26 mouse cellular contexts compared by ENCODE assay signal in the genomic region with DNA sequence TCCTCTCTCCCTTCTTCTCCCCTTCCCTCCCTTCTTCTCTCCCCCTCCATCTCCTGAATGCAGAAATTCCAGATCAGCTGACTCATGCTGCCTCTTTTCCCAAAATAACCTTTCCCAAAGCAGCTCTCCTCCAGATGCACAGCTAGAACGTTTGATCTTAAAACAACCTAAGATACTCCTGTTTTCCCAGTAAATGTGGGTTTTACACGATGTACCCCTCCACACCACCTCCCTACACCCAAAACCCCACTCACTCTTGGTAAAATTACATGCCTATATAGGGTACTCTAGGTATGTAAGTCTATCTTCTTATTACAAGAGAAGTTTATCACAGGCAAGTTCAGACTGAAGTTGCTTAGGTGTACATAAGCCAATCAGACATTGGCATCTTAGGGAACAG.
DNase-seq lines count a peak whose midpoint lies in the region; ATAC-seq and TF ChIP-seq lines count a peak whose summit lies in the region.
"Had no signal": no experiment of that assay in that cellular context is flagged by ENCODE, and none has a peak within 500 bp of the region (broad histone marks: within the 10 kb centered on the region; RNA-seq: fewer than 3 reads in every experiment).

No protein-coding gene starts in this region.

- DNase-seq in heart, adult 18-20 months = peak; percentile 5 to 6
- DNase-seq in layer of hippocampus, adult 2 months (ENCODE audit: low spot score in 2 of 2) = no peak
- no peak for DNase-seq in layer of hippocampus, postnatal 14 days (ENCODE audit: low spot score in 2 of 2)
- peak; percentile 65 for DNase-seq in right cerebral cortex, adult 18-20 months
- DNase-seq in right cerebral cortex, postnatal 14 days = no peak
- peak; percentile 92 for DNase-seq in telencephalon, adult 2 months (ENCODE audit: low read depth, low spot score)
- DNase-seq in natural killer cell, adult 2 months (ENCODE audit: low spot score in 2 of 2) = no peak
- DNase-seq: adrenal gland, postnatal 36 days; cerebellum, adult 11 months; cerebellum, postnatal 10 days; gastrocnemius, postnatal 10 days; heart, postnatal 36 days; kidney, postnatal 25 days; liver, embryonic 13.5 days; lung, adult 2 months; lung, postnatal 14 days; retina, postnatal 1 day; thymus, adult 2 months; thymus, postnatal 4 days had no signal

- WGBS in heart, embryonic 11.5 days (ENCODE audit: insufficient replicate concordance) = 11% methylated on average over 2 of the region's 2 CpGs

- H3K4me2 ChIP-seq in heart, embryonic 11.5 days = no peak overlapping the region
- H3K4me2 ChIP-seq: forebrain, embryonic 12.5 days; hindbrain, embryonic 15.5 days; liver, embryonic 13.5 days; midbrain, embryonic 12.5 days; neural tube, embryonic 12.5 days had no signal

- H3K4me3 ChIP-seq in heart, embryonic 11.5 days (ENCODE audit: low read depth, low read length) = no peak overlapping the region
- no peak overlapping the region for H3K4me3 ChIP-seq in layer of hippocampus, adult 2 months
- H3K4me3 ChIP-seq: forebrain, embryonic 12.5 days; hindbrain, embryonic 15.5 days; liver, embryonic 13.5 days; midbrain, embryonic 12.5 days; neural tube, embryonic 12.5 days had no signal

- no peak overlapping the region for H3K9ac ChIP-seq in heart, embryonic 11.5 days (ENCODE audit: low read depth, low read length)
- H3K9ac ChIP-seq: forebrain, embryonic 12.5 days; hindbrain, embryonic 15.5 days; liver, embryonic 13.5 days; midbrain, embryonic 12.5 days; neural tube, embryonic 12.5 days had no signal

- H3K9me3 ChIP-seq in heart, embryonic 11.5 days (replicated peaks; ENCODE audit: control insufficient read depth, low read length) = no peaks in the 10 kb centered on the region; the same call in 1 of the 2 replicates
- H3K9me3 ChIP-seq: forebrain, embryonic 12.5 days; hindbrain, embryonic 15.5 days; liver, embryonic 13.5 days; midbrain, embryonic 12.5 days; neural tube, embryonic 12.5 days had no signal

- H3K36me3 ChIP-seq in heart, embryonic 11.5 days (ENCODE audit: control insufficient read depth, insufficient read depth, low read length) = no peaks in the 10 kb centered on the region
- H3K36me3 ChIP-seq: forebrain, embryonic 12.5 days; hindbrain, embryonic 15.5 days; liver, embryonic 13.5 days; midbrain, embryonic 12.5 days; neural tube, embryonic 12.5 days had no signal

- peaks cover 3% of the 10 kb centered on the region; the same call in 1 of the 2 replicates for H3K4me1 ChIP-seq in heart, embryonic 11.5 days (ENCODE audit: control insufficient read depth, insufficient read depth, low read length)
- H3K4me1 ChIP-seq: hindbrain, embryonic 15.5 days; liver, embryonic 13.5 days had no signal

- no peak for TF ChIP-seq CTCF in layer of hippocampus, adult 2 months (conservative IDR thresholded peaks at IDR 0.05)

- no peaks in the 10 kb centered on the region for H3K27me3 ChIP-seq in heart, embryonic 11.5 days (ENCODE audit: control insufficient read depth, insufficient read depth, low read length)
- H3K27me3 ChIP-seq: forebrain, embryonic 12.5 days; liver, embryonic 13.5 days; midbrain, embryonic 12.5 days; neural tube, embryonic 12.5 days; Patski had no signal

- ATAC-seq in heart, embryonic 11.5 days (replicated peaks; ENCODE audit: insufficient number of reproducible peaks, low FRiP score, low TSS enrichment) = no peak; the same call in 1 of the 2 replicates
- ATAC-seq: intestine, embryonic 16.5 days; Patski had no signal

- no peak overlapping the region for H3K27ac ChIP-seq in heart, embryonic 11.5 days (ENCODE audit: low read depth, low read length)
- peak overlapping the region; percentile 47; the same call in 1 of the 2 replicates for H3K27ac ChIP-seq in layer of hippocampus, adult 2 months
- H3K27ac ChIP-seq: forebrain, embryonic 12.5 days; hindbrain, embryonic 15.5 days; liver, embryonic 13.5 days; midbrain, embryonic 12.5 days; neural tube, embryonic 12.5 days had no signal

Comparison
In these comparisons a context has a peak if more than half of its experiments do, and no peak if none do; other contexts are left out.
1. DNase-seq: peak in heart, adult 18-20 months (2 of 2), right cerebral cortex, adult 18-20 months (single experiment) and telencephalon, adult 2 months (single experiment); none in layer of hippocampus, adult 2 months (0 of 2), layer of hippocampus, postnatal 14 days (0 of 2), right cerebral cortex, postnatal 14 days (single experiment) and natural killer cell, adult 2 months (0 of 2).